Mouse (Mus musculus): Measurements from ENCODE around the gene Vmn2r79.

DNA sequence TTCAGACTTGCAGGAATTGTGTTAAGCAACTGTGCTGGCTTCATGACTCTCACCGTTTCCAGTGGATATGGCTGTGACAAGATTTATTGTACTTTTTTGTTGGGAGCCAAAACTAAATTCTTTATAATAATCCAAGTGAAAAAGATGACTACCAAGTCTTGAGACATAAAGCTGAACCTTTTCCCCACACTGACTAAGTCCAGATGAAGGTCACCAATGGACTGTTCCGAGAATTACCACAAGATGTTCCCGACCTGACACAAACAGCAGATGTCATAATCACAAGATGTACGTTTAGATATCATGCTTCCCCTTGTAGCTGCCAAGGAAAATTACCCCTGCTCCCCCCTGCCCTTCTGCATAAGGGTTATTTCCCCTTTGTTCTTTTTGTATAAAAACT lies 67.7 kb downstream of the Vmn2r79 start:
- TF ChIP-seq CTCF (IDR thresholded peaks at IDR 0.05; ENCODE audit: extremely low read depth, insufficient read depth, low read length) (no peak), POLR2A (IDR thresholded peaks at IDR 0.05; ENCODE audit: extremely low read depth, insufficient read depth, low read length) (no peak)
